Mouse (Mus musculus): ENCODE results near the gene Dennd2c. TPM values are rescaled to one million over a fixed set of nuclear protein-coding genes. Genes with fewer than 3 reads are reported as not detected.
A peak's percentile ranks its signal among the peaks of the same experiment; 100 is the strongest.

Dennd2c gene
- polyA plus RNA-seq, 1 experiment from 2014 or later: 8.6 TPM

DNA sequence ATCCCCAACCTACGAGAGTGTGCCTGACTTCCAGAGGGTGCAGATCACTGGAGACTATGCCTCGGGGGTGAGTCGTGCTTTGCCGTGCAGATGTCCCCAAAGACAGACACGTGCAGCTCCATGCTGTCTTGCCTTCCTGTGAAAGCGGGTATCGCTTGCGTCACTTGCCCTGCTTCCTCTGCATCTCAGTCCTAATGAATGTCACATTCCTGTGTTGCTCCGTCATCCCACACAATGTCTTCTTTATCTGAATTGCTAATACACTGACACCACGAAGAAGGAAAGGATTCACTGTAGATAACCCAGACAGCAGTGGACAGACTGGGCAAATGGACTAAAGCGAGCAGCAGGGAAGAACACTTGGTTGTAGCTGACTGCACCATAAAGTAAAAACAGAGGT, 21.4 kb upstream of the Dennd2c start:
- Histone ChIP-seq H3K4me2 (no peak overlapping the region), H3K27ac (no peak overlapping the region), H3K9ac (no peak overlapping the region), H3K9me3 (replicated peaks) (no peaks in the 10 kb centered on the region), H3K4me1 (replicated peaks) (no peaks in the 10 kb centered on the region), H3K27me3 (no peaks in the 10 kb centered on the region), H3K36me3 (no peaks in the 10 kb centered on the region), H3K4me3 (replicated peaks) (no peak overlapping the region)
- no peak for DNase-seq
- 63% methylated on average over 11 of the region's 11 CpGs for WGBS (ENCODE audit: insufficient replicate concordance)
- ATAC-seq (ENCODE audit: low read depth): no peak

DNA sequence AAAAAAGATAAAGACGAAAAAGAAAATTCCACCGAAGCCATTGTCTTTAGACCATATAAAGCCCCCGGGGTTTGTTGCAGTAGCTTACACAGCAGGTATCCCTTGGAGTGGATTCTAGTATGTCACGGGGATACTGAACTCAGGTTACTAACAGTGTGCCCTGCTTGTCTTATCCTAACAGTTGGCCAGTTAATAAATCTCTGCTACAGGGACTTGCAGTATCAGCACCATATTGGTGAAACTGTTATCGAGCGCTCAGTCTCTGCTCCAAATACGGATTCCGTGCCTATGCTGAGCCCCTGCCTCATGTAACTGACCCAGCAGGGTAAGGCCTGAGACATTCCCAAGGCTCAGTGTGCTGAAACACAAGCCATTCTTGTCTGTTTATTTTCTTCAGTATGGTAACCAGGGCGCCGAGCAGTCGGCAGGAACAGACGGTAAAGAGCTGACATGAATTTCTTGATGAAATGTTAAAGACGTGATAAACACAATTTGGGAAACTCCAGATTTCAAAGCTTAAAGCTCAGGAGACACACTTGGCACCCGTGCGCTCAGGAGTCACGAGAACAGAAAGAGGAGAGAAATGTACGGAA, 20.4 kb upstream of the Dennd2c start:
- WGBS (ENCODE audit: insufficient replicate concordance): 82% methylated on average over 17 of the region's 17 CpGs
- H3K4me2 ChIP-seq: no peak overlapping the region
- H3K27ac ChIP-seq: no peak overlapping the region
- H3K9me3 ChIP-seq (replicated peaks): no peaks in the 10 kb centered on the region
- H3K4me3 ChIP-seq (replicated peaks): no peak overlapping the region
- no peak for ATAC-seq (ENCODE audit: low read depth)
- no peaks in the 10 kb centered on the region for H3K4me1 ChIP-seq (replicated peaks)
- no peak for DNase-seq
- H3K9ac ChIP-seq: no peak overlapping the region
- no peaks in the 10 kb centered on the region for H3K36me3 ChIP-seq
- no peaks in the 10 kb centered on the region for H3K27me3 ChIP-seq

DNA sequence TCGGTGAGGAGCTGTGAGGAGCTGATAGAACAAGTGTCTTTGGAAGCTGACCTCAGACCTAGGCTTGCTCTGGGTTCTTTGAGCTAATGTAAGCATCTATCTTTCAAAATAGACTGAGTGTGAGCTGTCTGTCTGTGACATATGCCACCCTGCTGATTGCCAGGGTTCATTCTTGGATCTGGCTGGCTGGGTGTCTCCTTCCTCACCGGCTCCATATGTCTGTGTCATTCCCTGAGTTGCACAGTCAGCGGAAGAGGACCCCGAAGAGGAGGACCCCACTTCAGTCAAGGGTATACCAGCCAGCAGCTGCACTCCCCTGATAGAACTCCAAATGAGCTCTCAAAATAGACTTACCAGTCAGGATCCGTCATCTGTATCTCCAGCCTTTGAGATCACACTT, 19.6 kb upstream of the Dennd2c start:
- H3K27ac ChIP-seq: peak overlapping the region; percentile 6; the same call in 1 of the 2 replicates
- no peaks in the 10 kb centered on the region for H3K27me3 ChIP-seq
- no peaks in the 10 kb centered on the region for H3K4me1 ChIP-seq (replicated peaks)
- H3K9ac ChIP-seq: no peak overlapping the region
- no peak for DNase-seq
- ATAC-seq (ENCODE audit: low read depth): no peak
- H3K36me3 ChIP-seq: no peaks in the 10 kb centered on the region
- H3K4me2 ChIP-seq: no peak overlapping the region
- no peaks in the 10 kb centered on the region for H3K9me3 ChIP-seq (replicated peaks)
- no peak overlapping the region for H3K4me3 ChIP-seq (replicated peaks)
- 70% methylated on average over 5 of the region's 5 CpGs for WGBS (ENCODE audit: insufficient replicate concordance)

- Histone ChIP-seq H3K4me3 (replicated peaks) (no peak overlapping the region), H3K36me3 (no peaks in the 10 kb centered on the region), H3K9ac (no peak overlapping the region), H3K27ac (no peak overlapping the region), H3K4me1 (replicated peaks) (no peaks in the 10 kb centered on the region), H3K4me2 (no peak overlapping the region), H3K9me3 (replicated peaks) (no peaks in the 10 kb centered on the region), H3K27me3 (no peaks in the 10 kb centered on the region)
- ATAC-seq (ENCODE audit: low read depth) (no peak), DNase-seq (no peak)
- WGBS (ENCODE audit: insufficient replicate concordance): 55% methylated on average over 3 of the region's 3 CpGs
Measured at GRCm38 (mm10) chr3:103085986-103086385, 16.4 kb upstream of the Dennd2c start.

- H3K27me3 ChIP-seq: peaks cover 6% of the 10 kb centered on the region; the same call in 1 of the 2 replicates
- WGBS (ENCODE audit: insufficient replicate concordance): 75% methylated on average over 2 of the region's 2 CpGs
- no peak for DNase-seq
- no peaks in the 10 kb centered on the region for H3K36me3 ChIP-seq
- no peak overlapping the region for H3K27ac ChIP-seq
- H3K4me2 ChIP-seq: no peak overlapping the region
- no peak overlapping the region for H3K9ac ChIP-seq
- H3K4me1 ChIP-seq (replicated peaks): no peaks in the 10 kb centered on the region; the same call in 1 of the 2 replicates
- 0 out of 2 replicates have a peak, but pooled peaks have one; percentile 36 for ATAC-seq (ENCODE audit: low read depth)
- H3K4me3 ChIP-seq (replicated peaks): no peak overlapping the region
- no peaks in the 10 kb centered on the region for H3K9me3 ChIP-seq (replicated peaks)
Measured at GRCm38 (mm10) chr3:103091753-103092152, 10.7 kb upstream of the Dennd2c start.

- DNase-seq: no peak
- no peaks in the 10 kb centered on the region for H3K36me3 ChIP-seq
- no peak for ATAC-seq (ENCODE audit: low read depth)
- no peak overlapping the region for H3K9ac ChIP-seq
- H3K27me3 ChIP-seq: peaks cover 2% of the 10 kb centered on the region; the same call in 1 of the 2 replicates
- no peaks in the 10 kb centered on the region for H3K9me3 ChIP-seq (replicated peaks)
- no peak overlapping the region for H3K4me2 ChIP-seq
- H3K4me1 ChIP-seq (replicated peaks): peaks cover 19% of the 10 kb centered on the region
- WGBS (ENCODE audit: insufficient replicate concordance): 74% methylated on average over 23 of the region's 23 CpGs
- H3K27ac ChIP-seq: no peak overlapping the region
- H3K4me3 ChIP-seq (replicated peaks): no peak overlapping the region
Measured at GRCm38 (mm10) chr3:103098662-103099061, 3.7 kb upstream of the Dennd2c start.

DNA sequence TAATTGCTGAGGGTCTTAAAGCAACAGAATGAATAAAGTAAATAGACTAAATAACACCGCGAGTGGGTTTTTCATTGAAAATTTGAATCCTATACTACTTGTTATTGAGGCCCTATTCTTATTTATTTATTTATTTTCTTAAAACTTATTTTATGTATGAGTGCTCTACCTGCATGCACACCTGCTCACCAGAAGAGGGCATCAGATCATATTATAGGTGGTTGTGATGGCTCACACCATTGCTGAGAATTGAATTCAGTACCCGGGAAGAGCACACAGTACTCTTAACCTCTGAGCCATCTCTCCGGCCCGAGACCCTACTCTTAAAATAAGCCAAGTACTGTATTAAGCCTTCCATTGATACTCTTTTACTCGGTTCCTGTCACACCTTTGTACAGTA, 2.7 kb upstream of the Dennd2c start:
- H3K9ac ChIP-seq: no peak overlapping the region
- no peak overlapping the region for H3K4me3 ChIP-seq (replicated peaks)
- H3K4me2 ChIP-seq: no peak overlapping the region
- DNase-seq: no peak
- no peaks in the 10 kb centered on the region for H3K36me3 ChIP-seq
- no peaks in the 10 kb centered on the region for H3K9me3 ChIP-seq (replicated peaks)
- peaks cover 27% of the 10 kb centered on the region for H3K4me1 ChIP-seq (replicated peaks)
- no peak for ATAC-seq (ENCODE audit: low read depth)
- no peak overlapping the region for H3K27ac ChIP-seq
- 69% methylated on average over 6 of the region's 6 CpGs for WGBS (ENCODE audit: insufficient replicate concordance)
- no peaks in the 10 kb centered on the region for H3K27me3 ChIP-seq

- no peak for DNase-seq
- no peak for ATAC-seq (ENCODE audit: low read depth)
- H3K4me1 ChIP-seq (replicated peaks): peaks cover 35% of the 10 kb centered on the region
- no peak overlapping the region for H3K4me3 ChIP-seq (replicated peaks)
- H3K27me3 ChIP-seq: no peaks in the 10 kb centered on the region
- H3K4me2 ChIP-seq: no peak overlapping the region
- WGBS (ENCODE audit: insufficient replicate concordance): 33% methylated on average over 2 of the region's 2 CpGs
- no peak overlapping the region for H3K9ac ChIP-seq
- no peaks in the 10 kb centered on the region for H3K9me3 ChIP-seq (replicated peaks)
- no peaks in the 10 kb centered on the region for H3K36me3 ChIP-seq
- no peak overlapping the region for H3K27ac ChIP-seq
Measured at GRCm38 (mm10) chr3:103100735-103101134, 1.7 kb upstream of the Dennd2c start.

GRCm38 (mm10) chr3:103101194-103101593, 1.2 kb upstream of the Dennd2c start:
- no peak for DNase-seq
- H3K27me3 ChIP-seq: no peaks in the 10 kb centered on the region
- H3K4me2 ChIP-seq: peak overlapping the region; percentile 100; the same call in 1 of the 2 replicates
- no peaks in the 10 kb centered on the region for H3K36me3 ChIP-seq
- 0 out of 2 replicates have a peak overlapping the region, but pooled peaks have one; percentile 18 for H3K27ac ChIP-seq
- no peak for ATAC-seq (ENCODE audit: low read depth)
- WGBS (ENCODE audit: insufficient replicate concordance): 49% methylated on average over 5 of the region's 5 CpGs
- no peak overlapping the region for H3K9ac ChIP-seq
- peaks cover 39% of the 10 kb centered on the region for H3K4me1 ChIP-seq (replicated peaks)
- H3K9me3 ChIP-seq (replicated peaks): no peaks in the 10 kb centered on the region
- H3K4me3 ChIP-seq (replicated peaks): no peak overlapping the region

DNA sequence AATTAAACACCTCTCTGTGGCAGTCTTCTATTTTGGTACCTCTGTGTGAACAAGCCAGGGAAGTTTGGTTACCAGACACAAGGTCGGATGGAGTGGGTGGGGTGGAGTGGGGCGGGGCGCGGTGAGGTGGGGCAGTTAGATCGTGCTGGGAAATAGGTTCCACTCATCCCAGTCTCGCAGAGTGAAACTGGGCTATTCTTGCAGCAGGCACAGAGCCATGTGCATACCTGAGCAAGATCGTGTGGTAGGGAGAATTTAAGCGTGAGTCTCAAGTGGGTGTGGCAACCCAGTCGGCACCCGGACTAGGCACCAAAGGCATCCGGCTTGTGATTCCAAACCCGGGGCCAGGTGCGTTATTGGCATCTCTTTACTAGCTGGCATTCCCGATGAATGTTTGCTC, 495 bp upstream of the Dennd2c start:
- WGBS (ENCODE audit: insufficient replicate concordance): 0% methylated on average over 14 of the region's 14 CpGs
- Histone ChIP-seq H3K36me3 (no peaks in the 10 kb centered on the region), H3K9ac (peak overlapping the region; percentile 92), H3K4me3 (replicated peaks) (peak overlapping the region; percentile 90), H3K27me3 (no peaks in the 10 kb centered on the region), H3K4me2 (peak overlapping the region; percentile 100), H3K27ac (peak overlapping the region; percentile 85), H3K9me3 (replicated peaks) (no peaks in the 10 kb centered on the region), H3K4me1 (replicated peaks) (peaks cover 42% of the 10 kb centered on the region)
- DNase-seq (no peak), ATAC-seq (ENCODE audit: low read depth) (peak; percentile 51)

- ATAC-seq (ENCODE audit: low read depth) (peak; percentile 89), DNase-seq (peak; percentile 25)
- Histone ChIP-seq H3K27ac (peak overlapping the region; percentile 82), H3K9me3 (replicated peaks) (no peaks in the 10 kb centered on the region), H3K4me2 (peak overlapping the region; percentile 54), H3K4me3 (replicated peaks) (peak overlapping the region; percentile 6; the same call in 1 of the 2 replicates), H3K36me3 (no peaks in the 10 kb centered on the region), H3K9ac (peak overlapping the region; percentile 47), H3K4me1 (replicated peaks) (peaks cover 71% of the 10 kb centered on the region), H3K27me3 (no peaks in the 10 kb centered on the region)
- 70% methylated on average over 7 of the region's 7 CpGs for WGBS (ENCODE audit: insufficient replicate concordance)
Measured at GRCm38 (mm10) chr3:103107565-103108240, 5.3 kb downstream of the Dennd2c start.

DNA sequence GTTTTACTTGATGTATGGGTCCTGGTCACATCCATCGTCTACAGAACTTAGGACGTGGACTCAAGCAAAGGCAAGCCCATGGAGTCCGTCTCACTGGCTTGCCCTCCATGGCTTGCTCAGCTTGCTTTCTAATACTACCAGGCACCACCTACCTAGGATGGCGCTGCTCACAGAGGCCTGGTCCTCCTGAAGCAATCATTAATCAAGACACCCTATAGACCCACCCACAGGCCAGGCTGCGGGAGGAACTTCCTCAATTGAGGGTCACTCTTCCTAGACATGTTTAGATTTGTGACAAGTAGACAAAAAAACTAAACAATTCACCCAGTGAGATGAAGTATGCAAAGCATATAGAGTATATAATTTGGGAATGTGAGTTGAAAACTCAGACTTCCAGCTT, 9.8 kb downstream of the Dennd2c start:
- H3K36me3 ChIP-seq: no peaks in the 10 kb centered on the region
- H3K4me3 ChIP-seq (replicated peaks): no peak overlapping the region
- H3K27me3 ChIP-seq: no peaks in the 10 kb centered on the region
- 45% methylated on average over 5 of the region's 5 CpGs for WGBS (ENCODE audit: insufficient replicate concordance)
- peaks cover 53% of the 10 kb centered on the region for H3K4me1 ChIP-seq (replicated peaks)
- ATAC-seq (ENCODE audit: low read depth): no peak
- no peak overlapping the region for H3K4me2 ChIP-seq
- H3K9ac ChIP-seq: no peak overlapping the region
- no peaks in the 10 kb centered on the region for H3K9me3 ChIP-seq (replicated peaks)
- no peak overlapping the region for H3K27ac ChIP-seq
- DNase-seq: no peak

Data from liver, embryonic 13.5 days (tissue).